Mouse (Mus musculus) CH12.LX (cell line): ENCODE measurements around the gene Sptbn4. TPM values are rescaled to one million over a fixed set of nuclear protein-coding genes. Genes with fewer than 3 reads are reported as not detected.
A peak's percentile ranks its signal among the peaks of the same experiment; 100 is the strongest.

Source experiments
- DNase-seq: peaks from one replicate; pipeline ENCODE4 v3.0.0-alpha.2; 2013; ENCODE audit errors: extremely low read depth
- H3K27ac ChIP-seq: 2 replicates; pipeline ENCODE4 v1.5.1; 2012; ENCODE audit warnings: low read depth, mild to moderate bottlenecking, control low read depth, moderate library complexity; ENCODE audit not compliant: insufficient read depth
- H3K27me3 ChIP-seq: replicated peaks from 2 replicates; pipeline ENCODE3; 2012; ENCODE audit warnings: inconsistent platforms
- H3K36me3 ChIP-seq, 2 experiments: replicated peaks in 1 of 2; 2 replicates each; pipeline versions ENCODE3 to v1.6.1; 2012; ENCODE audit warnings: inconsistent platforms in 1 of 2, low read length in 1 of 2, mild to moderate bottlenecking in 1 of 2, mixed read lengths in 1 of 2, moderate library complexity in 1 of 2; ENCODE audit not compliant: control insufficient read depth in 1 of 2, insufficient read depth in 1 of 2
- H3K4me1 ChIP-seq, 2 experiments: 2 replicates each; pipeline ENCODE4 v1.6.1; 2012; ENCODE audit warnings: inconsistent platforms in 1 of 2, moderate library complexity in 1 of 2; ENCODE audit not compliant: insufficient read depth in 2 of 2, control insufficient read depth in 1 of 2
- H3K4me2 ChIP-seq: 2 replicates; pipeline ENCODE4 v1.6.1; 2012; ENCODE audit warnings: low read depth, mild to moderate bottlenecking, control low read depth; ENCODE audit not compliant: poor library complexity, insufficient read depth, severe bottlenecking
- H3K4me3 ChIP-seq, 3 experiments: fragments of 150-350 bp in 1 of 3; sonication (generic) in 1 of 3; replicated peaks in 1 of 3; 2 replicates each; pipeline versions ENCODE3 to v1.5.1; 2011 to 2012; ENCODE audit warnings: low read depth in 2 of 3, low read length in 2 of 3, mild to moderate bottlenecking in 2 of 3, moderate library complexity in 2 of 3, control low read depth in 1 of 3, improper control_type of control experiment in 1 of 3, inconsistent platforms in 1 of 3, mixed read lengths in 1 of 3; ENCODE audit not compliant: poor library complexity in 1 of 3
- H3K79me2 ChIP-seq: replicated peaks from 2 replicates; pipeline ENCODE4 v1.6.1; 2012; ENCODE audit warnings: mild to moderate bottlenecking, moderate library complexity; ENCODE audit not compliant: control insufficient read depth, poor library complexity, insufficient read depth, severe bottlenecking; ENCODE audit errors: extremely low read depth
- H3K9ac ChIP-seq: 2 replicates; pipeline ENCODE4 v1.6.1; 2012; ENCODE audit warnings: low read depth, mild to moderate bottlenecking, control low read depth, moderate library complexity; ENCODE audit not compliant: insufficient read depth
- H3K9me3 ChIP-seq: replicated peaks from 2 replicates; pipeline ENCODE3; 2012; ENCODE audit warnings: low read length, inconsistent platforms, mixed read lengths
- BHLHE40 ChIP-seq: IDR thresholded peaks from 2 replicates; pipeline ENCODE4 v1.6.1; 2011; ENCODE audit warnings: mild to moderate bottlenecking, low read depth, low read length, improper control_type of control experiment
- CHD1 ChIP-seq: IDR thresholded peaks from 2 replicates; pipeline ENCODE4 v1.6.1; 2012; ENCODE audit warnings: low read depth, low read length, improper control_type of control experiment, inconsistent platforms
- CTCF ChIP-seq, 2 experiments: IDR thresholded peaks in 1 of 2; conservative IDR thresholded peaks in 1 of 2; 2 replicates each; pipeline ENCODE4 v1.5.1; 2011 to 2012; ENCODE audit warnings: low read depth in 2 of 2, low read length in 2 of 2, improper control_type of control experiment in 1 of 2, inconsistent platforms in 1 of 2, mild to moderate bottlenecking in 1 of 2, moderate library complexity in 1 of 2
- EP300 ChIP-seq: IDR thresholded peaks from 2 replicates; pipeline ENCODE4 v1.6.1; 2011; ENCODE audit warnings: low read length, improper control_type of control experiment
- GABPA ChIP-seq: IDR thresholded peaks from 2 replicates; pipeline ENCODE4 v1.6.1; 2012; ENCODE audit warnings: low read depth, low read length, improper control_type of control experiment, inconsistent platforms; ENCODE audit not compliant: insufficient replicate concordance
- HCFC1 ChIP-seq: IDR thresholded peaks from 2 replicates; pipeline ENCODE4 v1.6.1; 2012; ENCODE audit warnings: low read depth, mild to moderate bottlenecking, inconsistent platforms, low read length, improper control_type of control experiment
- JUN ChIP-seq: IDR thresholded peaks from 2 replicates; pipeline ENCODE4 v1.6.1; 2011; ENCODE audit warnings: low read depth, mild to moderate bottlenecking, low read length, improper control_type of control experiment, moderate library complexity; ENCODE audit not compliant: insufficient read depth
- KAT2A ChIP-seq: IDR thresholded peaks from 2 replicates; pipeline ENCODE4 v1.6.1; 2012; ENCODE audit warnings: low read length, improper control_type of control experiment, inconsistent platforms; ENCODE audit not compliant: insufficient replicate concordance
- MAFK ChIP-seq: IDR thresholded peaks from 2 replicates; pipeline ENCODE4 v1.6.1; 2011; ENCODE audit warnings: low read length, improper control_type of control experiment; ENCODE audit not compliant: insufficient replicate concordance
- MAX ChIP-seq: IDR thresholded peaks from 2 replicates; pipeline ENCODE4 v1.6.1; 2011; ENCODE audit warnings: low read length, improper control_type of control experiment
- NELFE ChIP-seq: IDR thresholded peaks from 2 replicates; pipeline ENCODE4 v1.6.1; 2011; ENCODE audit warnings: low read depth, low read length, improper control_type of control experiment
- PAX5 ChIP-seq: IDR thresholded peaks from 2 replicates; pipeline ENCODE4 v1.6.1; 2012; ENCODE audit warnings: low read length, inconsistent platforms, mixed read lengths
- POLR2A ChIP-seq: IDR thresholded peaks from 2 replicates; pipeline ENCODE4 v1.6.1; 2011; ENCODE audit warnings: low read depth, mild to moderate bottlenecking, improper control_type of control experiment, low read length
- RAD21 ChIP-seq: IDR thresholded peaks from 2 replicates; pipeline ENCODE4 v1.6.1; 2011; ENCODE audit warnings: low read depth, mild to moderate bottlenecking, low read length, improper control_type of control experiment, moderate library complexity
- RCOR1 ChIP-seq: conservative IDR thresholded peaks from 2 replicates; pipeline ENCODE4 v1.6.1; 2012; ENCODE audit warnings: low read depth, mild to moderate bottlenecking, inconsistent platforms, low read length, improper control_type of control experiment
- SIN3A ChIP-seq: IDR thresholded peaks from 2 replicates; pipeline ENCODE4 v1.6.1; 2012; ENCODE audit warnings: low read length, improper control_type of control experiment, inconsistent platforms
- SMC3 ChIP-seq: IDR thresholded peaks from 2 replicates; pipeline ENCODE4 v1.6.1; 2011; ENCODE audit warnings: low read depth, low read length, improper control_type of control experiment
- USF1 ChIP-seq: IDR thresholded peaks from 2 replicates; pipeline ENCODE4 v1.6.1; 2014; ENCODE audit warnings: low read depth, mild to moderate bottlenecking, inconsistent platforms, low read length, improper control_type of control experiment
- USF2 ChIP-seq: conservative IDR thresholded peaks from 2 replicates; pipeline ENCODE4 v1.6.1; 2011; ENCODE audit warnings: low read depth, low read length, improper control_type of control experiment
- ZKSCAN1 ChIP-seq: IDR thresholded peaks from 2 replicates; pipeline ENCODE4 v1.6.1; 2012; ENCODE audit warnings: low read depth, inconsistent platforms, low read length, improper control_type of control experiment, borderline replicate concordance
- dilution Hi-C: fragments of 300-500 bp; cut with MboI; formaldehyde crosslinking; loops from 2 replicates; pipeline ENCODE4 v1.14.3; 2020; ENCODE audit warnings: low sequenced_read_pairs; ENCODE audit not compliant: extremely low pct_unique_long_range_greater_than_20kb, extremely low pct_ligation_motif_present
- in situ Hi-C: fragments of 300-500 bp; cut with MboI; formaldehyde crosslinking; loops from 3 replicates; pipeline ENCODE4 v1.14.3; 2019; ENCODE audit warnings: low sequenced_read_pairs, low pct_ligation_motif_present, low pct_unique_long_range_greater_than_20kb, mixed read lengths
- polyA plus RNA-seq: library from polyadenylated mRNA; unstranded; fragments of >175 nt; gene quantifications from 2 replicates; pipeline ENCODE4 v1.2.1, GENCODE M21; 2012; ENCODE audit warnings: low read depth; ENCODE audit not compliant: insufficient read length
- total RNA-seq, 2 experiments: library from RNA; depleted of rRNA; stranded (reverse); fragments of 300-350 nt in 1 of 2; fragments of >200 nt in 1 of 2; gene quantifications; 2 replicates each; pipeline ENCODE4 v1.2.3; 2012 to 2014

The Sptbn4 gene
- total and polyA plus RNA-seq, 3 experiments, result 0.21 to 0.38 (median 0.24) TPM

GRCm38 (mm10) chr7:27419101-27419500 lies 28.4 kb downstream of the Sptbn4 start:
- Histone ChIP-seq H3K27ac (no peak overlapping the region), H3K4me1 (peaks cover 0 to 4% of the 10 kb centered on the region in 2 experiments; a peak in 1 of 4 replicates), H3K9ac (no peak overlapping the region), H3K4me2 (no peak overlapping the region), H3K27me3 (peaks cover 64% of the 10 kb centered on the region), H3K36me3 (no peaks in the 10 kb centered on the region), H3K4me3 (no peak overlapping the region), H3K9me3 (peaks cover 11% of the 10 kb centered on the region), H3K79me2 (no peaks in the 10 kb centered on the region)
- in situ Hi-C loops (no loop called here), dilution Hi-C loops (no loop called here)
- TF ChIP-seq ZKSCAN1 (no peak), BHLHE40 (no peak), EP300 (no peak), CTCF (conservative IDR thresholded peaks at IDR 0.05 in 1 of 2, IDR thresholded peaks at IDR 0.05 in 1 of 2; ENCODE audit: low read depth in 2 of 2, low read length in 2 of 2) (peak; percentile 7 to 32; a peak in 2 of 4 replicates), SIN3A (no peak), MAX (no peak), PAX5 (no peak), MAFK (no peak), HCFC1 (no peak), POLR2A (no peak), USF1 (no peak), RAD21 (peak; percentile 6), JUN (no peak), GABPA (no peak), NELFE (no peak), SMC3 (no peak), USF2 (no peak)
- no peak for DNase-seq

GRCm38 (mm10) chr7:27417151-27417550 lies 30.3 kb downstream of the Sptbn4 start:
- in situ Hi-C loops, result no loop called here
- dilution Hi-C loops, result no loop called here

More at GRCm38 (mm10) chr7:27417151-27417550, 30.3 kb downstream of the Sptbn4 start:
- Histone ChIP-seq H3K79me2 (no peaks in the 10 kb centered on the region), H3K27ac (no peak overlapping the region), H3K36me3 (no peaks in the 10 kb centered on the region), H3K27me3 (peaks cover 79% of the 10 kb centered on the region), H3K9ac (no peak overlapping the region), H3K4me2 (no peak overlapping the region), H3K4me3 (no peak overlapping the region), H3K9me3 (peaks cover 11% of the 10 kb centered on the region), H3K4me1 (no peaks in the 10 kb centered on the region)
- TF ChIP-seq ZKSCAN1 (no peak), KAT2A (no peak), RCOR1 (no peak), SMC3 (no peak), BHLHE40 (no peak), CHD1 (no peak)
- no peak for DNase-seq
